Mouse (Mus musculus): ENCODE measurements around the gene Sf3b5. TPM values are rescaled to one million over a fixed set of nuclear protein-coding genes. Genes with fewer than 3 reads are reported as not detected.

Sf3b5 gene
- polyA plus RNA-seq (2016; fragmentation: Nextera tagmentation; extraction: Ambion mirVana) = 42.5 and 45.7 TPM in 2 replicates

DNA sequence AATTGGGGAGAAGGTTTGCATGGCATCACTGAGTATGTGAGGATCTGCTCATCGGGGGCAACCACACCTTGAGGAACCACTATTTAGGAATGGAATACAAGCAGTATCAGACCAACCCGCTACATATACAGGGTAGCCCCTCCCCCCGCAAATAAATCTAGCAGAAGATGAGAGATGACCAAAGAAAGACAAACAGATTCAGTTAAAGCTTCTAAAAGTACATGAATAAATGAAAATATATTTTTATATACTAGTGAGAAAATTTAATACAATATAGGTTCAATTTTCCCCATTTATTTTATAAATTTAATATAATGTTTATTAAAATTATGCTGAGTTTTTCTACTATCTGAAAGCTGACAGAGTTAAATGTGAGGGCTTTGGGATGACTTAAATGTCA lies at the start of gene Sf3b5:
TSS of gene Sf3b5 (plus strand) at position 301 of the 400 bp plus-strand sequence.
- no peak within 1 kb of the TSS for H3K4me3 ChIP-seq
- WGBS = 90% methylated on average over 3 of the region's 3 CpGs
- DNase-seq (ENCODE audit: low spot score) = no peak

DNA sequence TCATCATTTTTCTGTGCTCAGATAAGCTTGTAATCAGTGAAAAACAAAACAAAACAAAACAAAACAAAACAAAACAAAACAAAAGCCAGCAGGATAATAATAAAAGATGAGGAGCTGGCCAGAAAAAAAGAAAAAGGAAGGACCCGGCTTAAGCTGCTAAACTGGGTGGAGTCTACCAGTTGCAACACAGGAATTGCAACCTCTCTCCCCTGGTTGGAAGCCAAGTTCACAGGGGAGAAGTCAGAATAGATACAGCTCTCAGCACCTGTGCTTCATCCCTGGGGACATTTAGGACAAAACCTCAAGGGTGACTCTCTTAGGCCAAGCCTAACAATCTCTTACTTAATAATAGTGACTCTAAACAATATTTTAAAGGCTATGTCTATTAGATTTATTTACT lies 49.3 kb upstream of the Sf3b5 start:
- 72% methylated on average over 1 of the region's 1 CpGs for WGBS
- no peak overlapping the region for H3K4me3 ChIP-seq
- no peak for DNase-seq (ENCODE audit: low spot score)
- H3K27me3 ChIP-seq (ENCODE audit: low read depth, poor library complexity, severe bottlenecking) = no peaks in the 10 kb centered on the region
- no peaks in the 10 kb centered on the region for H3K9me3 ChIP-seq (replicated peaks)
- no peaks in the 10 kb centered on the region for H3K36me3 ChIP-seq
- no peaks in the 10 kb centered on the region for H3K4me1 ChIP-seq
- H3K27ac ChIP-seq (replicated peaks) = no peak overlapping the region

More for the DNA sequence above, at the start of gene Sf3b5:
- H3K27ac ChIP-seq (replicated peaks) = no peak within 1 kb of the TSS
- no peaks in the 10 kb centered on the region for H3K9me3 ChIP-seq (replicated peaks)
- peaks cover 13% of the 10 kb centered on the region for H3K4me1 ChIP-seq
- peaks cover 5% of the 10 kb centered on the region; the same call in 1 of the 2 replicates for H3K36me3 ChIP-seq
- no peaks in the 10 kb centered on the region for H3K27me3 ChIP-seq (ENCODE audit: low read depth, poor library complexity, severe bottlenecking)

DNA sequence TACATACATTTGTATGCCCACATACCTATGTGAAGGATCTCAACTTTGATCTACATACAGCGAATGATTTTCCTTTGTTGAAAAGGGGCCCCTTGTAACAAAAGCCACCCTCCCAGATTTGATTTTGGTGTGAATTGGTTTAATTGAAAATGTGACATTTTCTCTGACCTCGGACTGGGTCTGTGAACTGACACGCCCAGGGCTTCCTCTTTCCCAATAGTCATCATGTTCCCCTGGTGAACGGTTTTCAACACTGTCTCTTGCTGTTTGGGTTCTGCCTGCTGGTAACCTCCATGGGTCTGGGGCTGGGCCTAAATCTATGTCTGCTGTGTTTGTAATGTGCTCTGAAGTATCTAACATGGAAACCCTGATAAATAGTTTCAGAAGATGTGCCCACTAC lies 47.9 kb upstream of the Sf3b5 start:
- H3K36me3 ChIP-seq = no peaks in the 10 kb centered on the region
- H3K27ac ChIP-seq (replicated peaks) = no peak overlapping the region
- H3K4me1 ChIP-seq = no peaks in the 10 kb centered on the region
- H3K27me3 ChIP-seq (ENCODE audit: low read depth, poor library complexity, severe bottlenecking) = peaks cover 14% of the 10 kb centered on the region
- H3K4me3 ChIP-seq = no peak overlapping the region
- 82% methylated on average over 4 of the region's 4 CpGs for WGBS
- no peak for DNase-seq (ENCODE audit: low spot score)
- H3K9me3 ChIP-seq (replicated peaks) = no peaks in the 10 kb centered on the region

DNA sequence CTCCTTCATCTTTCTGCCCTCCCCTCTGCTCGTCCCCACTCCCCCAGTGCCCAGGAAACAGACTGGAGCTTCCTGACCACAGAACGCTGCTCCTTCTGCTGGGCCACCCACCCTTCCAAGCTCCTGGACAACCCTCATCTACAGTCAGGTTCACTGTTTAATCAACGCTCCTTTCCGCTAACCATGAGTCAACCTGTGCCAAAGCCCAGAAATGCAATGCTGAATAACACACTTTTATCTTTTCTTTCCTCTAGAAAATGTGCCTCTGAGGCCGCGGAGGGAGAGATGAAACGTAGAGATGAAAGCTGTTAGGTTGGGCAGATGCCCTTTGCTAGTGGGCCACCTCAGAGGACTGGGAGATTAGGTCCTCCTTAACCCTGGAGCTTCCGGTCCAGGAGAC lies 43.6 kb upstream of the Sf3b5 start:
- peaks cover 42% of the 10 kb centered on the region for H3K27me3 ChIP-seq (ENCODE audit: low read depth, poor library complexity, severe bottlenecking)
- no peak overlapping the region for H3K27ac ChIP-seq (replicated peaks)
- H3K4me3 ChIP-seq = no peak overlapping the region
- peaks cover 14% of the 10 kb centered on the region; the same call in 1 of the 2 replicates for H3K4me1 ChIP-seq
- H3K9me3 ChIP-seq (replicated peaks) = no peaks in the 10 kb centered on the region
- 90% methylated on average over 8 of the region's 8 CpGs for WGBS
- H3K36me3 ChIP-seq = no peaks in the 10 kb centered on the region
- DNase-seq (ENCODE audit: low spot score) = no peak

DNA sequence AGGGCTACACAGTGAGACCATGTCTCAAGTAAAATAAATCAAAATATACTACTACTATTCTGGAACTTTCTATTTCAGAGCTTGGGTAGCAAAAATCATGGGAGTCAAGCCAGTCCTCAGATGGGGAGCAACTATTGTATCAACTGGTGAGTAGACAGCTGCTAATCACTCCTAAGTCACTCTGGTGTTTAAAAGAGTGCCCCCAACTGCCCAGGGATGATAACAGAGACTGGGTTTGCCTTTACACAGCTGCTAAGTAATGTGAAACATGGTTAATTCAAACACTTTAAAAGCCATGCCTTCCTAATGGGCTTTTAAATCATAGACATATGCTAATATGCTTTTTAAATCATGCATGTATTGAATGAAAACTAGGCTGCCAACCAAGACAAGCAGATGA lies 42.9 kb upstream of the Sf3b5 start:
- Histone ChIP-seq H3K27me3 (ENCODE audit: low read depth, poor library complexity, severe bottlenecking) (peaks cover 42% of the 10 kb centered on the region), H3K4me3 (no peak overlapping the region), H3K9me3 (replicated peaks) (no peaks in the 10 kb centered on the region), H3K27ac (replicated peaks) (no peak overlapping the region), H3K36me3 (no peaks in the 10 kb centered on the region), H3K4me1 (peaks cover 14% of the 10 kb centered on the region; the same call in 1 of the 2 replicates)
- no peak for DNase-seq (ENCODE audit: low spot score)

DNA sequence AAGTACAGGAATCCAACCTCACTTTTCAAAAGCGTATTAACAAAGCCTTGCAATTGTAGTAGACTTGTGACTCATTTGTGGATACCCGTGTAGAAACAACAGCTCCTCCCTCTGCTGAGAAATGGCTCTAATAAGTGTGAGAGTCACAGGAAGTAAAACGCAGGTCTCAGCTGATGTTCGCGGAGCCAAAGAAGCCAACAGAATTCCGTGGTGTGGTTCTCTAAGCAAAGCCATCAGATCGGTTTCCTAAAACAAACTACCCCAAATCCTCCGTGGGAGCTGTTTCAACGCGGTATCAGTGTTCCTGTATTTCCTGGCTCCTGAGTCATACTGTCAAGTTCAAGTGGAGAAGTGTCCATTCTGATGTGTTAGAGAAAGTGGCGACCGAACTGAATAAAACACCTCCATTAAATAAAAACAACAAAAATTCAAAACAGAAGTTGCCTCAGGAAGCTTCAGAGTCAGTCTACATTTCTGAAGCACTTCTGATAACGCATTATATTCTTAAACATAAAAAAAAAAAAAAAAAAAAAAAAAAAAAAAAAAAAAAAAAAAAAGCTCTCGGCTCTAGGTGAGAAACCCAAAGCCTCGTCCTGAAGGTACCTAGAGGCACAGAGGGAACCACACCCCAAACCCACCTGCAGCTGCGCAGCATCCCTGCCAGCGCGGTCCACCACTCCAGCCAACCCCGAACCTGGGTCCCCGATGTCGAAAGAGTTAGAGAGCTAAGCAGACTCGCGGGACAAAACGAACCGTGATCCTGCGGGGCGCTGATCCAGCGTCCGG lies 41.6 kb upstream of the Sf3b5 start:
- Histone ChIP-seq H3K27me3 (ENCODE audit: low read depth, poor library complexity, severe bottlenecking) (peaks cover 42% of the 10 kb centered on the region), H3K4me1 (peaks cover 14% of the 10 kb centered on the region; the same call in 1 of the 2 replicates), H3K9me3 (replicated peaks) (no peaks in the 10 kb centered on the region), H3K27ac (replicated peaks) (peak overlapping the region; percentile 85), H3K36me3 (no peaks in the 10 kb centered on the region), H3K4me3 (peak overlapping the region; percentile 82)
- DNase-seq (ENCODE audit: low spot score) = peak; percentile 22
- 6% methylated on average over 29 of the region's 29 CpGs for WGBS

DNA sequence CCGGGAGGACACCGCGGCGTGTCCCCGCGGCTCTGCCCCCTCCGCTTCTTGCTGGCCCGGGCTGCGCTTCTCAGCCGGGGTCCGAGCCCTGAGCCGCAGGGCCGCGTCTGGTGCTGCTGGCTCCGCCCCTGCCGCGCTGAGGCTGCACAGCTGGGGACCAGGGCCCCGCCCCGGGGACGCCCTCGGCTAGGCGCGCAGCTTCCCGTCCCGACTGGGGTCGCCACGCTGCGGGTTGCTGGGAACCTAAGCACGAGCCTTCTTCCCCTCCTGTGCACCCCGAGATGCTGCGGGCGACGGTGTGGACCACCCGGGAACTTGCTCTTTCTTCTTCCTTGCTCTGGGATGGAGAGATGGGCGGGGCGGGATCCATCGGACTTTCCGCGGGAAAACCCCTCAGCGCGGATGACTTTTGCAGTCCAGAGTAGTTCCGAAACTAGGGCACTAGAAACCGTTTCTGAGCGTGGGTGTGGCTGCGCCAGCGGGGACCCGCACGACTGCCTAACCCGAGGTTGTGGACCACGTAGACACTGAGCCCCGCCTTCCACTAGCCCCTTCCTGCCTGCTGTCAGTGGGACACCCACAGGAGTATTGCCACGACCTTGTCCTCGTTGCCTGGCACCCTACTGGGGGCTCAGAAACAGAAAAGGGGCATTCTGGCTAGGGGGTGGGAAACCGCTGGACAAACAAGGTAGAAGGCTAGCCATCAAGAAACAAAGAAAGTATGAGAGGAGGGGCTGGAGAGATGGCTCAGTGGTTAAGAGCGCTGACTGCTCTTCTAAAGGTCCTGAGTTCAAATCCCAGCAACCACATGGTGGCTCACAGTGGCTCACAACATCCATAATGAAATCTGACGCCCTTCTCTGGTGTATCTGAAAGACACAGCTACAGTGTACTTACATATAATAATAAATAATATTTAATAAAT lies 40.7 kb upstream of the Sf3b5 start, which contains the start of gene Stx11:
TSS of gene Stx11 (minus strand) at position 148 of the 925 bp plus-strand sequence.
- Histone ChIP-seq H3K27me3 (ENCODE audit: low read depth, poor library complexity, severe bottlenecking) (peaks cover 42% of the 10 kb centered on the region), H3K27ac (replicated peaks) (peak within 1 kb of the TSS; percentile 85), H3K36me3 (no peaks in the 10 kb centered on the region), H3K4me3 (peak within 1 kb of the TSS; percentile 82), H3K9me3 (replicated peaks) (no peaks in the 10 kb centered on the region), H3K4me1 (peaks cover 14% of the 10 kb centered on the region; the same call in 1 of the 2 replicates)
- DNase-seq (ENCODE audit: low spot score) = peak; percentile 80
- WGBS = 2% methylated on average over 56 of the region's 56 CpGs

DNA sequence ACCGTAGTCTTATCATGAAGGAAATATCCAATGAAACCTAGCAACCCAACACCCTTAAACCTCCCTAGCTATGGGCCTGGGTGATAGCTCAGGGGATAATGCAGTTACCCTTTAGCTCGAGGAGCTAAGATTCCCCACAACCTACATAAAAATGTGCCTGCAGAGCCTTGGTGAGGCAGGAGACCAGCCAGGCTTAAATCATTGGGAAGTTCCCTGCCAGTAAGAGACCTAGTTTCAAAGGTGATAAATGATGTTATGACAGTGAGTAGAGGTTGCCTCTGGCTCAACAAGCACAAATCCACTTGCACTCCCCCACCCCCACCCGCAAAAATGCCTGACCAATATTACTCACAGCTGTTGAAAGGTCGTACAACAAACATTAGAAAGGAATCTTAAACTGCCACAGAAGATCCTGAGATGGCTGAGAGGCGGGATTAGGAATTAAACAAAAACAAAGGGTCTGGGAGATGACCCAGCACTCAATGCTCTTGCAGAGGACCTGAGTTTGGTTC lies 39.4 kb upstream of the Sf3b5 start:
- WGBS = 78% methylated on average over 5 of the region's 5 CpGs
- peaks cover 14% of the 10 kb centered on the region; the same call in 1 of the 2 replicates for H3K4me1 ChIP-seq
- no peak for DNase-seq (ENCODE audit: low spot score)
- no peak overlapping the region for H3K4me3 ChIP-seq
- H3K36me3 ChIP-seq = no peaks in the 10 kb centered on the region
- peaks cover 42% of the 10 kb centered on the region for H3K27me3 ChIP-seq (ENCODE audit: low read depth, poor library complexity, severe bottlenecking)
- no peaks in the 10 kb centered on the region for H3K9me3 ChIP-seq (replicated peaks)
- no peak overlapping the region for H3K27ac ChIP-seq (replicated peaks)

DNA sequence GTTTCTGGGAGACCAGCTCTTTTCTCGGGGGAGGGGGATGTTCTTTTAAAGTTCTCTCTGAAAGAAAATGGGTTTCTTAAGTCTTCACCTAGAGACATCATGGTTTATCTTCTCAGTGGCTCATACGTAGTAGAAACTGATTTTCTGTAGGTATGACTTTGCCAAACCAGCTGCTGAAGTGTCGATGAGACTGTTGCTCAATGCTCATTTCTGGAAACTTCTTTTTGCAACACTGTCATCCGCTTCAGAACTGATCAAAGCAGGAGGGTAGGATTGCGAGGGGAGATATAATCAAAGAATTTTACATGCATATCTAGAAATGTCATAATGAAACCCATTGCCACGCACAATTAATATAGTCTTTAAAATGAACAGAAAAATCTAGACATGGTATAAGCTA lies 30.6 kb upstream of the Sf3b5 start:
- Histone ChIP-seq H3K27ac (replicated peaks) (no peak overlapping the region), H3K4me3 (no peak overlapping the region), H3K36me3 (no peaks in the 10 kb centered on the region), H3K27me3 (ENCODE audit: low read depth, poor library complexity, severe bottlenecking) (no peaks in the 10 kb centered on the region), H3K4me1 (no peaks in the 10 kb centered on the region), H3K9me3 (replicated peaks) (no peaks in the 10 kb centered on the region)
- DNase-seq (ENCODE audit: low spot score) = no peak
- 91% methylated on average over 6 of the region's 6 CpGs for WGBS

DNA sequence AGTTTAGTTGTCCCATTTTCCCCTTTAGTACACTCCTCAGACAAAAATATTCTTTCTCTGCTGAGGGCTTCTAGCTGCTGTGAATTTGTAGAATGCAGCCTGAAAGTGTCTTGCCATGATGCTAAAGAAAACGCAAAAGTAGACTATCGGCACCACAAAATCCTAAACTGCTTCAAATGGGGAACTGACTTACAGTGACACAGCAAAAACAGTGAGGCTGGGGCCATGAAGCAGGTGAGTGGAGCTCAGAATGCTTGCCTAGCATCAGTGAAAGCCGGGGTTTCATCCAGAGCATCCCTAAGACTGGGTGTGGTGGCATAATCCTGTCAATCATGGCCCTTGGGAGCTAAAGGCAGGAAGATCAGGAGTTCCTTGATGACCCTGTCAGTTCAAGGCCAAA lies 29.7 kb upstream of the Sf3b5 start:
- DNase-seq (ENCODE audit: low spot score) = no peak
- Histone ChIP-seq H3K27me3 (ENCODE audit: low read depth, poor library complexity, severe bottlenecking) (no peaks in the 10 kb centered on the region), H3K36me3 (no peaks in the 10 kb centered on the region), H3K27ac (replicated peaks) (no peak overlapping the region), H3K4me1 (no peaks in the 10 kb centered on the region), H3K4me3 (no peak overlapping the region), H3K9me3 (replicated peaks) (no peaks in the 10 kb centered on the region)
- WGBS = 90% methylated on average over 3 of the region's 3 CpGs

DNA sequence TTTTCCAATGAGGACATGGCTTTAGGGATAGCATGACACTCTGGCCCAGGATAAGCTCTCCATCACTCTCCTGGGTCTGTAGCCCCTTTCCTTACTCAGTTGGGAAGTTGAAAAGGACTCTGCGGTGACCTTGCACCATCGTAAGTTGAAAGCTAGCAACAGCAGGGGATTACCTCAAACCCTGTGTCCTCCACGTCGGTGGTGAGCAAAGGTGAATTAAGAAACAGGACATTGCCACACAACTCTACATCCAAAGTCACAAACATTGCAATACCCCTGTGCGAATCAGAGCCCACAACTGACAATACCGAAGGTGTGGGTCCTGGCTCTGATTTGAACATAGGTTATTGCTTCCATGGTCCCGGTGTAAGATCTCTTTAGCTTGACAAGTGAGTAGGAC lies 29.2 kb upstream of the Sf3b5 start:
- H3K36me3 ChIP-seq = no peaks in the 10 kb centered on the region
- no peak for DNase-seq (ENCODE audit: low spot score)
- WGBS = 90% methylated on average over 7 of the region's 7 CpGs
- no peaks in the 10 kb centered on the region for H3K27me3 ChIP-seq (ENCODE audit: low read depth, poor library complexity, severe bottlenecking)
- no peaks in the 10 kb centered on the region for H3K9me3 ChIP-seq (replicated peaks)
- no peaks in the 10 kb centered on the region for H3K4me1 ChIP-seq
- H3K27ac ChIP-seq (replicated peaks) = no peak overlapping the region
- no peak overlapping the region for H3K4me3 ChIP-seq

DNA sequence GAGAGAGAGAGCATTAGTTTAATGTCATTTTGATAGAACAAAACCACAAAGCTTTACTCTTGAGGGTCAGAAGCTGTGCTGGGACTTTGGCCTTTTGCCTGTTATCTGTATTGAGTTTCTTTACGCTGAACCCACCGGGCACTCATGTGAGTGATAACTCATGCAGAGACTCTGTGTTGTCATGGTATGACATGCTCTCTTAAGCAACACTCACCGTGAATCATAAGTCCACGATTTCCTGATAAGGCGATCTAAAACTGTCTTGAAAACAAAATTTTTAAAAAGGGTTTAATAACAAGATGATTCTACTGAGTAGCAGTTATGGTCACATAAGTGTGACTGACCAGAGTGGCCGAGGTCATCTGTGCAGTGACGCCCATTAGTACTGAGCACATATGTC lies 28.6 kb upstream of the Sf3b5 start:
- Histone ChIP-seq H3K4me3 (no peak overlapping the region), H3K27ac (replicated peaks) (no peak overlapping the region), H3K27me3 (ENCODE audit: low read depth, poor library complexity, severe bottlenecking) (no peaks in the 10 kb centered on the region), H3K4me1 (no peaks in the 10 kb centered on the region), H3K36me3 (no peaks in the 10 kb centered on the region), H3K9me3 (replicated peaks) (no peaks in the 10 kb centered on the region)
- WGBS = 95% methylated on average over 7 of the region's 7 CpGs
- DNase-seq (ENCODE audit: low spot score) = no peak

All from midbrain, embryonic 10.5 days (tissue).